Mouse (Mus musculus): ENCODE measurements around the gene Entpd2.
"Not testable (repeated sequence)": the region's sequence is repeated elsewhere in the genome, so short reads cannot be mapped to it uniquely, and the experiment has no call there.

Gene Entpd2

DNA sequence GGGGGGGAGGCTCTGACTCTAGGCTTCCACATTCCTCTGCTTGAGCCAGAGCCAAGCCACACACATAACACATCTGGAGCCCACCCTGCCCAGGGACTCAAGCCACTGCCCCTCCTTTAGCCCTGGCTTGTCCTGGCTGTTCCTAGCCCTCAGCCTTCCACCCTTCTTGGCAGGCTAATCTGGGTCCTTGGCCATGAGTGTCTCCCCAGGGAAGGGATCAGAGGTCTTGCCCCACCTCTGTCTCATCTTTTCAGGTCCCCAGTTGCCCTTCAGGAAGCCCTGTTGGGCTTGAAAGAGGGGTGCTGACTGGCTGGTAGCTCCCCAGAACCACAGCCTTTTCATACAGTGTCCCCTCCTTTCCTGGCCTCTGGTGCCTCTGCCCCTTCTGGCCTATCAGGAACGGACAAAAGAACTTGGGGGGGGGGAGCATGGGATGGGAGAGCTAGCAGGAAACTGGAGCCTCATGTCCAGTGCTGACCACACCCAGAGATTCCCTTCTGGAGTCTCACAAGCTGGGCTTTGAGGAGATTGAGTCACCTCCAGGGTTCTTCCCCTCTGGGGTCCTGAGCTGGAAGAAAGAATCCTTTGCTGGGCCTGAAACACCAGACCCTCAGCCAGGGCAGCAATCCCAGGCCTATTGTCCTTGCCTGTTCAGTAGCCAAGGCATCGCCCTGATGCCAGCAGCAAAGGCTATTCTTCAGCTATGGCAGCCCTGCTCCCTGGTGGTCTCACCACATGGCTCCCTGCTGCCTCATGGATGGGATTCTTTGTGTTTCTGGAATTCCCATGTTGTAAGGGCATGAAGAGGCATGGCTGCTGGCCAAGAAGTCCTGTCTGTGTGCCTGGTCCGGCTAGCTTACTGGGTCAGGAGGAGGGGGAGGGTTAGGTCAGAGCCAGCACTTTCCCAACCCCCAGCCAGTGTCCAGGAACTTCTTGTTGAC is 1.1 kb upstream of the Entpd2 start:
- peak; percentile 23 for DNase-seq

GRCm38 (mm10) chr2:25396597-25396983 is 916 bp downstream of the Entpd2 start:
- no peak for DNase-seq

- DNase-seq, result no peak
Observed at GRCm38 (mm10) chr2:25397010-25397409, 1.3 kb downstream of the Entpd2 start.

GRCm38 (mm10) chr2:25398065-25398464 is 2.4 kb downstream of the Entpd2 start:
- DNase-seq, result no peak

DNA sequence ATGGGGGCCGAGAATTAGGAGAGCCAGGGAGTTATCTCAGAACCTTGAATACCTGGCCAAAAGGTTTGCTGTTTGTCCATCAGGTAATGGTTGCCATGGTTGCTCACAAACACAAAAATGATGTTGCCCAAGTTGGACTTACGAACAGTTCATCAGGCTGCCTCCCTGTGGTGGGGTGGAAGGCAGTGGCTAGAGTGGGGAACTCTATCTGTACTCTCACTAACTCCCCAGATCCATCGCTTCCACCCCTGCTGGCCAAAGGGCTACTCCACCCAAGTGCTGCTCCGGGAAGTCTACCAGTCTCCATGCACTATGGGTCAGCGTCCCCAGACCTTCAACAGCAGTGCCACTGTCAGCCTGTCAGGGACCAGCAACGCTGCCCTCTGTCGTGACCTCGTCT is 3.4 kb downstream of the Entpd2 start, which contains the start of gene Npdc1:
Gene Npdc1 (plus strand): TSS at position 301 of the 400 bp plus-strand sequence.
- DNase-seq, result no peak

DNA sequence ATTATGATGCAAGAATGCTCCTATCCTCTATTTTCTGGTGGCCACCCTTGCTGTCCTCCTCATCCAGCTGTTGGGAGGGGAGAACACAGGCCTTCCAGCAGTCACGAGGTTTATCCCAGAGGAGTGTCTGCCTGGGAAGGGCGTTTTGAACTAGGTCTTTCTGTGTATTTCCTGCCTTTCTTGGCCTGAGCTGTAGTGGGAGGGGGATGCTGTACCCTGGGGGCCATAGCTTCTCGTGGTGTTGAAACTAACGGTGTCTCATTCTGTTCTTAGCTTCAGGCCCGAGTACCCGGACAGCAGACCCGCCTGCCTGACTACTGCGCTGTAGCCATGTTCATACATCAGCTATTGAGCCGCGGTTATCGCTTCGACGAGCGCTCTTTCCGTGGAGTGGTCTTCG is 4.6 kb downstream of the Entpd2 start:
- DNase-seq, result no peak

GRCm38 (mm10) chr2:25400764-25401163 is 5.1 kb downstream of the Entpd2 start:
- peak; percentile 75 for DNase-seq

DNA sequence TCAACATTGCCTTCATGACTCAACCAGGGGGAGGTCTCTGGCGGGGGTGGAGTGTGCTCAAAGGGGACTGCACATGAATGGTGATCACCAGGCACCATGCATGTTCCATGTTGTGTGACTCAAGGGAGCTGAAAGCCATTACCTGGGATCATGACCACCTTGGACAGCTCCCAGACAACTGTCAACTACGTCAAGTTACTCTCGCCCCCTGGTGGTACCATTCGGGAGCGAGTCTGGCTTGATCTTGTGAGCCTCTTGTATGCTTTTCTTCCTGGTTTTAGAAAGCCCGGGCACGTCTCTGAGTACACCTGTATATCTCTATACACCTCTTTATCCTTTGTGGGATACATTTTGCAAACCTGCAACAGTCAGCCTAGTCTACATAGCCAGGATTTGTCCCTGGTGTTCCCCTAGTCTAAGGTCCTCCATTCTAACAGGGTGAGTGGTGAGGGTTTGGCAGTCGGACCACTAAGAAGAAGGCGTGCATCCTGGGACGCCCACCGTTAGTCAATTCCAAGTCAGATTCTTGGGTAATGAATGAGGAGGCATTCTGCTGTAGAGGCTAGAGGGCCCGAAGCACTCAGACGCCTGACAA is 6.8 kb downstream of the Entpd2 start:
- peak; percentile 86 for DNase-seq

DNA sequence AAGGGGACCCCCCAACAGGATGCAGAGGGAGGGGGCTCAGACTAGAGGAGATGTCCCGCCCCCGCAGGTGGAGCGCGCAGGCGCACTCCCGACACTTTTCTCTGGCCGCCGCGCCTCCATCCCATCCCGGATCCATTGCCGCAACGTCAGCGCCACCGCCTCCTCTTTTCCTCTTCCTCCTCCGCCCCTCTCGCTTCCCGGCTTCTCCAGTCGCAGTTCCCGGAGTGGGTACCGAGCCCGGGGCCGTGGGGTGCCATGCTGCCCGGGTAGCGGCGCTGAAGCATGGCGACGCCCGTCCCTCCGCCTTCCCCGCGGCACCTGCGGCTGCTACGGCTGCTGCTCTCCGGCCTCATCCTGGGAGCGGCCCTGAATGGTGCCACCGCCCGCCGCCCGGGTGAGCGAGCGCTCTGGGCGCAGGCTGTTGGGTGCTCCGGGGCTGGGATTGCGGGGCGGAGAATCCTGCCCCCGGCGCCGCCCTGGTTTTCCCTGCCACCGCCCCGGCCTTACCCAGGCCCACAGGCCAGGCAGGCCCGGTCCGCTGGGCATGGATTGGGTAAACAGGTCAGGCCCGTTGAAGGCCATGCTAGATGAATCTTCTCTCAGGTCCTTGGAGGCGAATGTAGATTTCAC is 7.4 kb downstream of the Entpd2 start:
- peak; percentile 81 for DNase-seq

- DNase-seq, result no peak
Observed at GRCm38 (mm10) chr2:25403994-25404393, 8.3 kb downstream of the Entpd2 start.

GRCm38 (mm10) chr2:25408908-25409307 is 13.2 kb downstream of the Entpd2 start:
- DNase-seq, result no peak

DNA sequence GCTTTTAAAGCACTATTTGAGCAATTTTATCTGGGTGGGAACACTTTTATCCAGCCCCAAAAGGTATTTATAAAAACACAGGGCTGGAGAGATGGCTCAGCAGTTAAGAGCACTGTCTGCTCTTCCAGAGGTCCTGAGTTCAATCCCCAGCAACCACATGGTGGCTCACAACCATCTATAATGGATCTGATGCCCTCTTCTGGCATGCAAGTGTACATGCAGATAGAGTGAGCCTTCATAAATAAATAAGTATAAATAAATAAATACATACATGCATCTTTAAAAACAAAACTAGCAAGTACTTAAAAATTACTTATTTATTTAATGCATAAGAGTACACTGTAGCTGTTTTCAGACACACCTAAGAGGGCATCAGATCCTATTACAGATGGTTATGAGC is 17.8 kb downstream of the Entpd2 start:
- DNase-seq, result not testable (repeated sequence)

DNA sequence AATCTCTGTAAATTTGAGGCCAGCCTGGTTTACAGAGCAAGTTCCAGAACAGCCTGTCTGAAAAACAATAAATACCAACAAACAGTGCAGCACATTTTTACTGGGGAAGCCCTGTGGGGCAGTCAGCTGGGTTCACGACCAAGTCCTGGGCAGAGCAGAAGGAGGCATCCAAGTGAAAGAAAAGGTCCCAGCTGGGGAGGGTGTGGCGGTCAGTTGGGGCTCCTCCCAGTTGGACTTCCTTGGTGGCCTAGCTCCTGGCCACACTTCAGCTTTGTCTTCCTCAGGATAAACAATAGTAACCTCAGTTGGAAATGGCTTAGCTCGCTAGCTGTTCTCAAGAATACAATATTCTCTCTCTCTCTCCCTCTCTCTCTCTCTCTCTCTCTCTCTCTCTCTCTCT is 21.8 kb downstream of the Entpd2 start:
- DNase-seq, result no peak

GRCm38 (mm10) chr2:25421896-25422295 is 26.2 kb downstream of the Entpd2 start:
- peak; percentile 40 for DNase-seq

DNA sequence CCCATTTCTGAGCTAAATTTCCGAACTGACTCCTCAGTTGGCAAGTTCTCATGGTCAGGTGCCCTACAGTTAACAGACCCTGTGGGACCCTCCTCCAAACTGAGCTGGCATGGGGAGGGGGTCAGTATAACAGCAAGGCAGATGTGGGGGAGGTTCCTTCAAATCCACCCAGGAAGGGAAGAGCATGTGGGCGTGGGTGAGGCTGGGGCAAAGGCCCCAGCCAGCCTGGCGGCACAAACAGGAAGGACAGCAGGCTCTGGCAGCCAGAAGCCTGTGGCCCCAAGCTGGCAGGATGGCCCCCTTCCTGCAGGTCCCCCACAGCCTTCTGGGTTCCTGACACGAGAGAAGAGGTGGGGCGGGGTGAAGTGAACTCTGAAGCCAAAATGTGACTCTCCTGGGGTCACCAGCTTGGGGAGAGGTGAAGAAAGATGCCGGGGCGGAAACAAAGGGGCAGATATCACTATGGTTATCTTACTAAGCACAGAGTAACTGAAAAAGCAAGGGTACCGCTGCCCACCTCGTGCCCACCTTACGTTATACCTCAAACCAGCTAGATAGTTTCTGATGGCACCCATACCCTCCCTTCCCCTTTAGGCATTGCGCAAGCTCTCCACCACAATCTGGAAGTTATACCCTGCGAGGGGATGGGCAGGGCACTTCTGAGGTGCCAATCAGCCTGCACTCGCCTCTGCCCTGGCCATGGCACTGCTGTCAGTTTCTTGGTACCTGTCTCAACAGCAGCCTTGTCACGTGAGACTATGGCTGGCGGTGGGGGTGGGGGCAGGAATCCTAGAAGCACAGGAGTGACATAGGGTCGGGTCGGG is 27.1 kb downstream of the Entpd2 start, which contains the start of gene Fut7:
Gene Fut7 (plus strand): TSS at position 681 of the 824 bp plus-strand sequence.
- no peak for DNase-seq

- DNase-seq, result no peak
Observed at GRCm38 (mm10) chr2:25423626-25424025, 28.0 kb downstream of the Entpd2 start.

- DNase-seq, result no peak
Observed at GRCm38 (mm10) chr2:25425481-25425880, 29.8 kb downstream of the Entpd2 start.

GRCm38 (mm10) chr2:25426721-25427191 is 31.1 kb downstream of the Entpd2 start:
- peak; percentile 79 for DNase-seq

DNA sequence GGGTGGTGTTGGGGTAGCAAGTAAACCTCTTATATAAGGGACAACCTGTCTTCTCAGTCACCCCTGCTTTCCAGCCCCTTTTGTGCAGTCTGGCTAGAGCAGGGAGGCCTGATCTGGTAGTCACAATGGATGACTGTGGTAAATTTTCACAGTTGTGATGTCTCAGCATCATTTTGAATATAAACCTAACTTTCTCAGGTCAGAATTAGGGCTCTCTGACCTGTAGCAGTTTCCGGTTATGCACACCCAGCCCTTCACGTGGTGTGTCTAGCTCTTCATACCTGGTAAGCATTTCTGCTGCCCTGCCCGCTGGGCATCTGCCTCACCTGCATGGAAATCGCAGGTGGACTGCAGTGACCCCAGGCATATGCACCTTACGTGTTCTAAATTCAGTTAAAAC is 31.6 kb downstream of the Entpd2 start:
- no peak for DNase-seq

DNA sequence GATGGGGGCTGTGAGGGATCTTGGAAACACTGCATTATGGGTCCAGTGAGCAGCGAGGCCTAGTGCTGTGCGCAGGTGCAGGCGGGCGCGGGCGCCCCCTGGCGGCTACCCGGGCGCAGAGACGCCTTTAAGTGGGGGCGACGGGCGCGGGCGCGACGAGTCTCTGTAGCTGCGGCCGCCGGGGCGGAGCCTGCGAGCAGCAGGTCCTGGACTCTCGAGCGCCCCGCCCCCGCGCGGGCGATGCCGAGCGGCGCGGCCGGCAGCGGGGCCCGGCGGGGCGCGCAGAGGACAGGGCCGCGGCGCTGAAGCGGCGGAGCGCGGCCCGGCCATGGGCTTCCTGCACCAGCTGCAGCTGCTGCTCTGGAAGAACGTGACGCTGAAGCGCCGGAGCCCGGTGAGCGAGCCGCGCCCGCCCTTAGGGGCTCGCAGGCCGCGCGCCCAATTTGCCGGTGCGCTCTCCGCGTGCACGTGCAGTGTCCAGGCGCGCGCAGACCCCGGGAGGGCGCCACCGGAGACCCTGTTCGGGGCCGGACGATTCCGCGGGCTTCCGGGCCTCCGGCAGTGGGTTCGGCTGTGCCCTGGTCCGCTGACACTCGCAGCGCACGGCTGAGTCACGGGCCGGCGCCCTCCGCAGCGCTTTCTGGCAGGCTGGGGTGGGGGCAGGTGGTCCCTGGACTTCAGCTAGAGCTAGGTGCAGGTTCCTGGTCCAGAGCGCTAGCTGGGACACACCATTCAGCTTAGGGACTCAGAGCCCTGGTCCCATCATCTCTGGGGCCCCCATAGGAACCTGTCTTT is 33.0 kb downstream of the Entpd2 start, which contains the start of gene Abca2:
Gene Abca2 (plus strand): TSS at position 262 of the 795 bp plus-strand sequence.
- DNase-seq, result peak; percentile 95

- DNase-seq, result peak; percentile 34
Observed at GRCm38 (mm10) chr2:25429435-25430180, 33.9 kb downstream of the Entpd2 start.
